Mouse (Mus musculus): Measurements from ENCODE around the gene Ssrp1.

DNA sequence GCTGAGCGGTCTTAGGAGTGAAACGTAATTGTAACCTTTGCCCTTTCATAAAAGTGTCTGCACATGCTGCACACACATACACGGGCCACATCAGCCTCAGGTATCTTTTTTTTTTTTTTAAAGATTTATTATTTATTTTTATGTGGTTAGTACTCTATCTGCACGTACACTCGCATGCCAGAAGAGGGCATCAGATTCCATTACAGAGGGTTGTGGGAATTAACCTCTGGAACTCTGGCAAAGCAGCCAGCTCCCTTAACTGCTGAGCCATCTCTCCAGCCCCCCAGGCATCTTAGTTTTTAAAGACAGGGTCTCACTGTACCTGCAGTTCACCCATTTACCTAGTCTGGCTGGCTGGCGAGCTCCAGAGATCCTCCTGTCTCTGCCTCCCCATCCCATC is 22.6 kb downstream of the Ssrp1 start:
- TF ChIP-seq CTCF (IDR thresholded peaks at IDR 0.05) (peak; percentile 34), EP300 (IDR thresholded peaks at IDR 0.05) (no peak)

All from lung, postnatal 0 days (tissue).